Mouse (Mus musculus): ENCODE measurements at regions not wholly inside any gene's neighbourhood (a gene's known extent, or its start where the extent isn't known, plus 50 kb on each side); places are given as distances from the start of the nearest gene placed in this dataset.
A peak's percentile ranks its signal among the peaks of the same experiment; 100 is the strongest.

DNA sequence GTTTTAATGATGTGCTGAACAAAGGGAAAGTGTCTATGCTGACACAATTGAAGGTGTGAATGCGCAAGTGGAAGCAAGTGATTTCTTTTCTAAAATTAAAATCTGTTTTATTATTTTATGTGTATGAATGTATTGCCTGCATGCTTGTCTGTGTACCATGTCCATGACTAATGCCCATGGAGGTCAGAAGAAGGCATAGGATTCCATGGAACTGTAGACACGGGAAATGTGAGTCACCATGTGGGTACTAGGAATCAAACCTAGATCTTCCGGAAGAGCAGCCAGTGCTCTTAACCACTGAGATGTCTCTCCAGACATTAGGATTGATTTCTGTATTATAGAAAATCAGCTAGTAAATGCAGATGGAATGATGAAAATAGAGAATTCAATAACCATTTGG, 134.9 kb upstream of the Pgrmc2 start:
- DNase-seq, result no peak

DNA sequence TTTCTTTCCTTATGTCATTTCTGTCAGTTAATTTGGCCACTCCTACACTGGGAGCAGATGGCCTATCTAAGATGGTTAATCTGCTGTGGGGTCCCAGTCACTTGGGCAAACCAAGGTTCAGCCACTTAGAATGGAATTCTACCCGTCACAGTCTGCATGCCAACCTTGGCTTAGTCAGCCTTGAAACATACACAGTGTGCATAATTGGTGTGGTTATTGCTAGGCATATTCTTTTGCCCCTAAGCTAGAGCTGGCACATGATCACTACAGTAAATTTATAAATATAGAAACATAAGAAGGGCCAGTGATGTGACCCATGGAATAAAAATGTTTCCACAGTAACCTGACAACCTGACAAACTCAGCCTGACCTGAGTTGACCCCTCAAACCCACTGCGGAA, 130.7 kb upstream of the Pgrmc2 start:
- no peak for DNase-seq

DNA sequence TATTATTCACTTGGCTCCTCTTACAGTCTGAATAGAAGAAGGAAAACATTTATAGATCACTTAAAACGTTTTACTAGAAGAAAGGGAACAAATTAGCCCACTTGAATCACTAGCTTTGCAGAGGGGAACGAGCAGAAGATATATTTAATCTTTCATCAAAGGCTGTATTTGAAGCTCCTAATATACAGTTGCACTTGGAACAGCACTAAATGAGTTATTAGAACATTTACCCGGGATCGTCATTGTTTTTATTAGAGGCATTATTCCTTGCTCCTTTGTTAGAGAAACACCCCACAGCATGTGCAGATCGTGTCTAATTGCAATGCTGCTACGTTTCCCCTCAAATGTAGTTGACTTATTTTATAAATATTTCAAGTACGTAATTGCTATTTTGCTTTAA, 127.5 kb upstream of the Pgrmc2 start:
- no peak for DNase-seq

DNA sequence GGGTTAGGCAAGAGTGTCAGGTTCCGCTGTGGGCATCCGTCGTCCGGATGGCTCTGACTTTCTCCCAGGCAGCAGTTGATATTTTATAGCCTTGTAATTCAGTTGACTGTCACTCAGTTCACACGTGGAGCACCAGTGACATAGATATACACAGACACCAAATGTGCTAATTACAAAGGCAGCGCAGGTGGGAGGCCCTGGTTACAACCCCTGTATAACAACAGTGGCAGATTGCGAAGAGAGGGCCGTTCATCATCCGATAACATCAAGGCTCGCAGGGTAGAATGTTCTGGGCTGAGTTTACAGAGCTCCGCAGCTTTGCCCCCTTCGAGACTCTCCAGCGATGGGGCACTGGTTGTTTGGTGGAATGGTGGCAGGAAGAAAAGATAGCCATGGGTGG, 120.0 kb upstream of the Pgrmc2 start:
- DNase-seq, result no peak

DNA sequence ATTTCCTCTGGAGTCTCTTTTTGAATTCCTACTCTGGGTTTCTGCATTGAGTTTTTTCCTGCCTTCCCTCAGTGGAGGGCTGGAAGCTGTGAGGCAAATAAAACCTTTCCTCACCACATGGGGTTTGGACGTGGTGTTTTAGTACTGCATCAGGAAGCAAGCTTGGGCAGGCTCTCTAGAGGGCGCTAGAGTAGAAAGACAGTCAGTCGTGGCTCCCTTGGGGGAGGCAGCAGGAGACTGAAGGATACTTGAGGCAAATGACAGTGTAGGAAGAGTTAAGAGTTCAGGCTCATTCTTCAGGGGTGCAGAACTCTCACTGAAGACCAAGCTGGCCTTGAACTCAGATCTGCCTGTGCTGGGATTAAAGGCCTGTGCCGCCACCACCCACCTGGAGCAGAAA, 118.9 kb upstream of the Pgrmc2 start:
- DNase-seq, result no peak

DNA sequence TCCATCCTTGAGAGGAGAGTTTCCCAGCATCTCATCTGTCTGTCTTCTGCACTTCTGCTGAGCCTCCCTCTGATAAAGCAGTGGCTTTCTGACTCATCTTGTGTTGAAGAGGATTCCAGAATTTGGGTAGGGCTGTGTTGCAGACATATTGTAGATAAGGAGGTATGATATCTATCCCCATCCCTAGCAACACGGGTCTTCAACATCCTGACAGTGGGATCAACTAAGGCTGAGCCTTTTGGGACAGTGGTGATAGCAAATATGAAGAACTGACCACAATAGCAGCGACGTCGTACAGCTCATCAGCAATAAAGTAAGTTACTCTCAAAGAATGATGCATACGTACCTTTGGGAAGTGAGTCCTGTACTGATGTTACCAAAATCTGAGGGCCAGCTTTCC, 117.2 kb upstream of the Pgrmc2 start:
- DNase-seq, result no peak

DNA sequence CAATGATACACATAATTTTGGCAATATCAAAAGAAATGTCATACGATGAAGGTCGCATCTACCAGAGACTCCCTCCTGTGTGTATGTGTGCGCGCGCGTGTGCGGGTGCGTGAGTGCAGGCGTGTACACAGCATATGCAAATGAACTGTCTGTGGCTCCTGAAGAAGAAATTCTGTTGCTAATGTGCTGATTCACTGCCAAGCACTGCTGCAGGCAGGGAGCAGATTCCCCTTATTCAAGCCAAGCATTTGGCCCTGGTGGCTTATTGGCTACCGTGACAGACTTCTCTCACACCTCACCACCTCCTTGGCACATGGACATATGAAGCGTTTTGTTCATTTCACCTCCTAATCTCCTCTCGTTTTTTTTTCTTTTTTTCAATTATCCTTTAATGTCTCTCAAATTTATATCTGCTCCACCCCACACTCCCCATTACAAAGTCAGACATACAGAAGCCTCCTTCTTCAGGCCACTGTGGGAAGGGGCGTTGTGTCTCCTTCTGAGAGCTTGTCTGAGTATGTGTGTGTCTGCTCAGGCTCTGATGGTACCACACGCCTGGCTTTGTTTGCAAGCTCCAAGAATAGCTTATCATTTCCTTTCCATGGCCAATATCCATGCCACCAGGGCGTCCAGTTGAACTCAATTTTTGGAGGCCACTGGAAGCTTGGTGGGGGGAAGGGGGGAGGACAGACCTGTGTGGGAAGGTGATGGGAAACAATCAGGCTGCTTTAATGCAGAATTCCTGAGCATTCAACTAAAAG, 115.5 kb upstream of the Pgrmc2 start:
- peak; percentile 83 for DNase-seq

DNA sequence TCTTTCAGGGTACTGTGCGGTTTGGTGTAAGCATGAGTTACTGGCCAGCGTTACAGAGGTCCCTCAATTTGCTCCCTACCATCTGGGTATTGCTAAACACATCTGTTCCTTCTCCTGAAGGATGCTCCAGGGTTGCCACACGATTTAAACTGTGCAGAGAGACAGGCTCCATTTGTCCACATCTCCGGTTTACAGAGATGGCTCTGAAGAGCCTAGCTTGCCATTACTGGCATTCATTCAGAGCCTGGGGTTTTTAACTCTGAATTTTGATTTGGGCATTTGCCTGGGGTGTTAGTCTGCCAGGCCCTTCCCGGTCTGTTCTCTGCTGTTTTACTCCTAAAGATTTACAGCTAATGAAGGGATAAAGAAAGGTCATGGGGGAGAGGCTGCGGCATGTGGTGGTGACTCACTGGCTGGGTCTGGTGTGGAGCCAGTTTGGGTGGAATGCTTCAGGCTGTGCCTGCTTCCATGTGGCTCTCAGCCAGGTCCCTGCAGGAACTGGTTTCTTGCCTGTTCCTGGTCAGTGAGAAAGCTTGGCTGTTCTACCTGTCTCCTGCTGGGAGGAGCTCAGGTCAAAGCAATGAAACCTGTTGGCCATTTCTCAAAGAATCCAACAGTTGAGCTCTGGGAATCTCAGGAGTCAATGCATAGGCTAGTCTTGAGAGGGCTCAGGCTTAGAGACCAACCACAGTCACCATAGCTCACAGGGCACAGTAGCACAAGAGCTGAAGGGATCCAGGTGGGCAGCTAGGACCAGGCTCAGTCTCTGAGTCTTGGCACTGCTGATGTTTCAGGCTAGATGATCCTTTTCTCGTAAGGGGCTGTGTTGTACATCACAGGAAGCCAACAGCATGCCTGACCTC, 112.5 kb upstream of the Pgrmc2 start:
- peak; percentile 98 for DNase-seq

DNA sequence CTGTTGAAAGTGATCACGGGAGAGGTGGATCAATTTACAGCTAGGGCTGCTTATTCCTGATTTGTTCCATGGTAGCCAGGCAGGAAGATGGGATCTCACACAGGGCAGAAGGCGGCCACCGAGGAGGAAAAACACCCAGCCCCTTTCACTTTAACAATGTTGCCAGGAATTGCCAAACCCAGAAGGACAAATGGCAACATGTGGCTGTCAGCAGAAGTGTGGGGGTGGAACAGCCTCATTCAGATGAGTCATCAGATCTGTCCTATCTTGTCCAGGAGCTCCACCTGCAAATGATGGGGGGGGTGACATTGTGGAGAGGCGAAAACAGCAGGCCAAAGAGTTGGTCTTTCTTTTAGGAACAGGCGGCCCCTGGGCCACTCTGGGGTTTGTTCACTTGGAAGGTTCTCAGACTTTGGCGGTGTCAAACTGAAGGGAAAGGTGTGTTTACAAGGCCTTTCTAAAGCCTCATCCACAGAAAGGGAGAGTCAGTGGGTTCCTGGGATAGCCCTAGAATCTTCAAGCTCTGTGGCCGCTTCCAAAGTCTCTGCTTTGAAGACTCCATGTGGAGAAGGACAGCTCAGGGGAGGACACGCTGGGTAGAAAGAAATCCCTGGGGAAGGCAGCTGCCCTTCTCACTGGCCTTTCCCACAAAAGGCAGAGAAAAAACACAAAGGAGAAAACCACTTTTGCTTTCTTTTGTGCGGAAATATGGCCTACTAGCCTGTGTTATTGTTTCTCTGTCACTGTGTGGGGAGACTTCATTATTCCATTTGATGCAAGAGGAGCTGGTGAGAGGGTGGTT, 111.7 kb upstream of the Pgrmc2 start:
- DNase-seq, result peak; percentile 39

DNA sequence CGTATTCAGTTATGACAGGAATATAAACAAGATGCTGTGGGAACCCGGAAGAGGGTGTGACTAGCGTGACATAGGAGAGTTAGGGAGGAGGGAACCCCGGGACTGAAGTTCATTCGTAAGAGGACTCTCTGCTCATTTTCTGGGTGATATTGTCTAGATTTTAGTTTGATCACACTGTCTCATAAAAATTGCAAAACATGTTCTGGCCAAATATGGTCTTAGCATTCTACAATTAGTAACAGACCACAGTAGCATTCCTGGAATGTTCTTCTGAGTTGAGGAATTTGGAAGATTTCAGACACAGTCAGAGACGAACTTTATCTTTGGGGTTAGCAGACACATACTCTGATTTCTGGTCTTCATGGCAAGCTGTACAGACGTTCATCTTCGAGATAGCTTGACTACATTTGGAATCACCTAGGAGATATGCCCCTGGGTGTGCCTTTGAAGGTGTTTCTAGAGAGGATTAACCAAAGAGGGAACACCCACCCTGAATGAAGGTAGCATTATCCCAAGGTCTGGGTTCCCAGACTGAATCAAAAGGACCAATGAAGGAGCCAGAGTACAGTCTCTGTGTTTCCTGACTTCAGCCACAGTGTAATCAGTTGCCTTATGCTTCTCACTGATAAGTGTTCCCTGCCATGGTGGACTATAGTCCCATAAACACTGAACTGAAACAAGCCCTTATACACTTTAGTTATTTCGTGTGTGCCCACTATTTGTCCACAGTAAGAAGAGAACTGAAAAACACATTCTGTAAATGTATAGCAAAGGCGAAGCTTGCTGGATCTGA, 102.7 kb upstream of the Pgrmc2 start:
- no peak for DNase-seq

DNA sequence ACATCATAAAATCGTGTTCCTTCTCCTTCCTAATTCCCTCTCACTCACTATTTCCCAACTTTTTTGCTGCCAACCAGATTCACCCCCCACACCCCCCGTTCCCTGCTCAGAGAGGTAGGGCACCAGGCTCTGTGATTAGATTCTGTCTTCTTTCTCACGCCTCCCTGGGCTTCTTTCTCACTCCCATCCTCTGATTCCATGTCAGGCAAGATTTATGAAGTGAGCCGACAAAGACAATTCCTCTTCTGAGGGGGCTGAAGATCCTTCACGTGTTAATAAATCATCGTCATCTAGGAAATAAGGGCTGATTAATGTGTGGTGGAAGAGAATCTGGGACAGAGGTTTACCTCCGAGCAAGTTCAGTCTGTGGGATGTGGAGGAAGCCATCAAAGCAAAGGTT, 101.5 kb upstream of the Pgrmc2 start:
- DNase-seq, result no peak

DNA sequence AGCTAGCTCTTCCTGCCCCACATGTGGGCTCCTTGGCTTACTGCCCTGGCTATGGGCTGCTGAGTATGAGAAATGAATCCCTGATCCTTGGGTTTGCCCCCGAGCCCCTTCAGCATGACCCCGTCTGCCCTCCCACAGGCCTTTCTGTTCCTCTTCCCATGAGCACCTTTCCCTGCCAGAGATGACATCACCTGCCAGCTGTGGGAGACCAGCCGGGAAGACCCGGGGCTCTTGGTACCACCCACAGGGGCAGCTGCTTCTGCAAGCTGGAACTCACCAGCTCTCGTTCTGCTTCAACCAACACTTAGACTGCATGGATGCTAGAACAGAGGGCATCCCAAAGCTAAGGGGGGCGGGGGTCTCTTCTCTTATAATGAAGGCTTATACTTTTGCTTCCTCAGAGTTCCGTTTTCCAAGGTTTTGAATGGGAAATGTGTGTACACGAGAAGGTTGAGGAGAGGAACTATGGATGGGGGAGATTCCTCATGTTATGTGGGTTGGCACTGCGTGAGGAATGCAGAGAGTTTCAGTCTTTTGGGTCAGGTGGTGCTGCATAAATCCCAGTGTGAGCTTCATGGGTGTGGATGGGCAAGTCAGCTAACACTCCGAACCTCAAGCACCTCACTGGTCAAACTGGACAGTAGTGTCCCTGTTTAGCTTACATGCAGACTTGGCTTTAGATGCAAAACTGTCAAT, 100.2 kb upstream of the Pgrmc2 start:
- no peak for DNase-seq

DNA sequence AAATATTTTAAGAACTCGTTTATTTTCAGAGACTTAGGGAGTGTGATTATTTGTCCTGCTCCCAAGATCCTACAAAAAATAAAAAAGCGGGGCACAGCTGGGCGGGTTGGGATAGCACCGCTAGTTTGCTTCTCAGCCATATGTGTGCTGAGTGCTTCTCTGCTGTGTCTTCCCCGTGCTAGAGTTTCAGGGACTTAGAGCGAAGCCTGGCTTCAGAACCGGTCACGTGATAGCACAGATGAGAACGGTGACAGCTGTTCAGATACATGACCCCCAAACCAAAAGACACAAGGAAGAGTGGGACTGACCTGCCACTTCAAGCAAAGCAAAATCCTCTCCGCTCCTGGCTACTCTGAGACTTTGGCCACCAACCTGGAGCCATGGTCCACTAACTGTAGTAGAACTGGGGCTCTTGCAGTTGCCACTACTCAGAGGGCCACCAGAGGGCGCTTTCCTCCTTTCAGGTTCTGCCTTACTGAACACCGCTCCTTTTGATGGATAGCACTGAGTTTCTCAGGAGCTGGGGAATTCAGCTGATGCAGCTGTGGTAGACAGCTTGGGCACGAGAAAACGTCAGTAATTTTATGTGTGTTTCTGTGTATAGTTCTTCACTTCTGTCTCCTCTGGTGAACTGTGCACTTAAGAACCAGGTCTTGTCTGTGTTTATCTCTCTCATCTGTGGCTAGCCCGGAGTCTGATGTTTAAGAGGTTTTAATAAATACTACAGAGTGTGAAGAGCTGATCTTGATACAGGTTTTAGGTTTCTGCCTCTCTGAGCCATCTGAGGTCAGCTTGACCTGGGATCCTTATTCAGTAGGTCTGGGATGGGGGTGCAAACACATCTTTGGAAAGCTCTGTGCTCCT, 99.4 kb upstream of the Pgrmc2 start:
- peak; percentile 72 for DNase-seq

DNA sequence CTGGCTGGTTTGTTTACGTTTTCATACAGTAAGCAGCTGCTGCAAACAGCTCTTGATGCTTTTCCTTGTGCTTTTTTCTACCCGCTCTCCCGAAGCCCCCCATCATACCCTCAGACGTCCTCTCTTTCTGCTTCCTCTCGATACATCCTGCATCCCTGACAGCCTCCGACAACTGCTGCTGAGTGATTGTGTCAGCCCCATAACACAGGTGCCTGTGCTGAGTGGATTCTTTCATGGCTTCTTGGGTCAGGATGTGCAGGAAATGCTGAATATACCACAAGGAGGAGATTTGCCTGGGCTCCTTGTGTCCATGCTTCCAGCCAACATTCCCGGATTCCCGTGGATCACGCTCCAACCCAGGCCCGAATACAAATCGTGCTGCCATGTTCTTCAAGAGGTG, 98.6 kb upstream of the Pgrmc2 start:
- no peak for DNase-seq

DNA sequence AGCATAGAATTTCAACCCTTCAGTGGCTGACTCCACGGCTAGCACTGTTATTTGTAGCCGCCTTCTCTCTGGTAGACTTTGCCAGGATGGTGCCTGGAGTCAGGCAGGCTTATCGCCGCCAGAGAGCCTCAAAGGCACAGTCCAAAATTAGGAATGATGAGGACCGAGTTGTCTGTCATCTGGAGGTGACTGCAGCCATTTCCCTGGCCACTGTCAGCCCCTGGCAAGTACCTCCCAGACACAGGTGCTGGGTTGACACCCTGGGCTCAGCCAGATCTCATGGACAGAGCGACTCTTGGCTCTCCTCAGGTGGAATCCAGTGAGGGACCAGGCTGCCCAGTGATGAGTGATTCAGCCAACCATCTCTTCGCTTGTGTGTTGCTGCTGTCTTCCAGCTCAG, 98.1 kb upstream of the Pgrmc2 start:
- DNase-seq, result no peak

DNA sequence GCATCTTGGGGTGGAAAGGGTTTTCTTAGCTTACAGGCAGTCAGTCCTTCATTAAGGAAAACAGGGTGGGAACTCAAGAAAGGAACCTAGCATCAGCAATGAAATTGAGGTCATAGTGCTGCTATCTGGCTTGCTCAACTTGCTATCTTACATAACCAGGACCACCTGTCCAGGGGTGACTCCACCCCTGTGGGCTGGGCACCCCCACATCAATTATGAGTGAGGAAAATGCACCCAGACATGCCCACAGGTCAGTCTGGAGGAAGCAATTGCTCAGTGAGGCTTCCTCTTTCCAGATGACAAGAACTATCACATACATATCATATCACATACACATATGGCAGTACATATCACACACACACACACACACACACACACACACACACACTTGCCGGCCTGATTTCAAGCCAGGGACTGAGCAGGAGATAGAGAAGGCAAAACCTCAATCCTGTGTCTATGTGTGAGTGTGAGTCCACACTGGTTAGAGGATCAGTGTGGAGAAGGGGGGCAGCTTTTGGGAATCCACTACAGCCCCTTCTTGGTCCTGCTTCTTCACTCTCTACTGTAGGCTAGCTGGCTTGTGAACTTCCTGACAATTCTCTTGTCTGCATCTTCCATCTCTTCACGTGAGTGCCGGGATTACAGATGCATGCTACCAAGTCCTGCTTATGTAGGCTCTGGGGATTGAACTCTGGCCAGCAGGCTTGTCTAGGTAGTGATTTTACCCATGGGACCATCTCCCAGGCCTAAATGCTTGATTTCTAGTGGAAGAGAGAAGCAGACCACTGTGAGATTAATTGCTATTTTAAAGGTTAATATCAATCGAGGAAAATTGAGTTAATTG, 96.4 kb upstream of the Pgrmc2 start:
- DNase-seq, result no peak

DNA sequence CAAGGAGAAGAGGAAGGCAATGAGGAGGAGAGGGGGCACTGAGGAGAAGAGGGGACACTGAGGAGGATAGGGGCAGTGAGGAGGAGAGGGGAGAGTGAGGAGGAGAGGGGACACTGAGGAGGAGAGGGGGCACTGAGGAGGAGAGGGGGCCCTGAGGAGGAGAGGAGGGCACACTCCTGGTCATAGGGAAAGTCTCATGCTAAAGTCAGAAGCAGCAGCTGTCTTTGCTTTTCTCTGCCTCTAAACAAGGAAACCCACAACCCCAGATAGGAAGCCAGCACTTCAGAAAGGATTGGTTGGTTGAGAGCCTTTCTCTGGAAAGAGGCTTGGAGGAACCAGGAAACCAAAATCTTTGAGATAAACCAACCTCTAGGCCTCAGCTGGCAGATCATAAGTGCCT, 94.3 kb upstream of the Pgrmc2 start:
- no peak for DNase-seq

DNA sequence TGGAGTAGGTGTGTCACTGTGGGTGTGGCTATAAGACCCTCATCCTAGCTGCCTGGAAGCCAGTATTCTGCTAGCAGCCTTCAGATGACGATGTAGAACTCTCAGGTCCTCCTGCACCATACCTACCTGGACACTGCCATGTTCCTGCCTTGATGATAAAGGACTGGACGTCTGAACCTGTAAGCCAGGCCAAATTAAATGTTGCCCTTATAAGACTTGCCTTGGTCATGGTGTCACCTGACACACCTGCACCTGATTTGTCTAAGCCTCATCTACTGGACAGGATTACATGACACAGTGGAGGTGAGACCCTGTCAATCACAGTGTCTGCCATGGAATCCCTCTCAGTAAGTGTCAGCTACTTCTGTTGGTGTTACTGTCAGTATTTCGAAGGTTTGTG, 92.5 kb upstream of the Pgrmc2 start:
- DNase-seq, result no peak

DNA sequence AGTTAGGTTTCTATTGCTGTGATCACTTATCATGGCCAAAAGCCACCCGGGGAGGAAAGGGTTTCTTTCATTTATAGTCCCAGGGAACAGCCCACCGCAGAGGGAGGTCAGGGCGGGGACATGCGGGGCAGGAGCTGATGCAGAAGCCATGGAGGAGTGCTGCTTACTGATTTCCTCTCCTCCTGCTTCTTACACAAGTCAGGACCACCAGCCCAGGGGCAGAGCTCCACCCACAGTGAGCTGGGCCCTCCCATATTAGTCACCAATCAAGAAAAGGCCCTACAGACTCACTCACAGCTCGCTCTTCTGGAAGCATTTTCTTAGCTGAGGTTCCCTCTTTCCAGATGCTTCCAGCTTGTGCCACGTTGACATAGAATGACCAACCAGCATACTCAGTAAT, 90.7 kb upstream of the Pgrmc2 start:
- DNase-seq, result no peak
